Mouse (Mus musculus) heart, adult 2 months (tissue): ENCODE results near the gene Hnrnpm.

ENCODE experiments used
- CTCF ChIP-seq: fragments of 200-600 bp; IDR thresholded peaks from 2 replicates; pipeline ENCODE4 v1.8.1; 2022; ENCODE audit warnings: antibody characterized with exemption, mild to moderate bottlenecking, moderate library complexity
- EP300 ChIP-seq: fragments of 200-500 bp; IDR thresholded peaks from 2 replicates; pipeline ENCODE4 v1.6.1; 2011; ENCODE audit warnings: low read depth, low read length, control low read depth; ENCODE audit not compliant: insufficient read depth
- POLR2A ChIP-seq: fragments of 200-500 bp; IDR thresholded peaks from 2 replicates; pipeline ENCODE4 v1.6.1; 2011; ENCODE audit warnings: mild to moderate bottlenecking, low read depth, low read length, control low read depth; ENCODE audit not compliant: insufficient read depth

DNA sequence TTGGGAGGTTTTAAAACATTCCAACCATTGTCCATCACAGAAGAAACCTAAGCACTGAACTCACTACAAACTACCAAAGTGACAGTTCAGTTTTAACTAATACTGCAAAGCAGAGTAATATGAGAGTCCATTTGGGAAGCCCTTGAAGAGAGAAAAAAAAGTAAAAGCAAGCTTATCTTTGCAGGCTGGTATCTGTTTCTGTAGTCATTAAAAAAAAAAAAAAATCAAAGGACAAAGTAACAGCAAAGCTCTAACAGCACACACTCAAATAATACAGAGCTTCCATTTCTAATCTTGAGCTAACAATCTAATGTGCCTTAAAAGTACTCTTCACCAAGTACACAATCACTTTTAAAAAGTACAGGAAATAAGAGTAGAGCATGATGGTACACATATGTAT, 4.9 kb downstream of the Hnrnpm start:
- TF ChIP-seq EP300 (no peak), CTCF (no peak), POLR2A (no peak)
